Mouse (Mus musculus) heart, postnatal 25 days (tissue): ENCODE results near the gene Gm10073. TPM values are rescaled to one million over a fixed set of nuclear protein-coding genes. Genes with fewer than 3 reads are reported as not detected.

Experiments used
- DNase-seq: peaks from one replicate; pipeline ENCODE4 v3.0.0; 2022; ENCODE audit warnings: low spot score
- intact Hi-C: fragments of 180-260 bp; cut with DNase I; formaldehyde crosslinking; loops from one replicate; pipeline ENCODE4 v1.15.1; 2025
- total RNA-seq, 2 experiments: library from RNA; stranded (reverse); gene quantifications; 2 replicates each; pipeline ENCODE4 v1.2.3; 2021

The Gm10073 gene
- total RNA-seq, 2 experiments from 2014 or later = 108 to 113 TPM

DNA sequence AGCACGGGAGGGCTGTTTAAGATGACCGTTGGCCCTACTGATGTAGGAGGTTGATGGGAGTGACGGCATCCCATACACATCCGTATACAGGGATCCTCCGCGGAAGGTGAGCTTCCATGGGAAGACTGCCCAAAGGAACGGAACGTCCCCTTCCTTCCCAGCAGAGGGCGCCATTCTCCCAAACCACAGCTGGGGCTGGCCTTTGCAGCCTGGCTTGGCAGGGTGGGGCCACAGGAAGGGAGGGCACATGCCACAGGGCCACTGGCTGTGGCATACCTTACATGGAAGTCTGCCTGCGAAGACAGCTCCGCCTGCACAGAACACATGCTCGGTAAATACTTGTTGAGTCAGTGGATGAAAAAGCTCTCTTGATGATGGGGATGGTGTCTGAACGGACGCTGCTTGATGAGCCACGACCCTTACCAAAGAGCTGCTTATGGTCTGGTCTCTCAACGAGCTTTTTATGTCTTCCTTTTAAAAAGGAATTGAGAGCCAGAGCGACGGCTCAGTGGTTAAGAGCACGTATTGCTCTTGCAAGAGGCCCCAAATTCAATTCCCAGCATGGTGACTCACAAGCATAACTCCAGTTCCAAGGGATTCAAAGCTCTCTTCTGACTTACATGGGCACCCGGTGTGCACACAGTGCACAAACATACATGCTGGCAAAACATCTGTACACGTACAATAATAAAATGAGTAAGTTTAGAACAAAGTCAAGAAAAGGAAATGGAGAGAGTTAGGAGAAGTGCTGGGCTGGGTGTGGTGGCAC lies 12.0 kb downstream of the Gm10073 start:
- peak; percentile 30 for DNase-seq
- intact Hi-C loops = loop anchor here (2.0 kb wide), 1 partner anchor 86 kb away; no protein-coding TSS in a partner anchor

GRCm38 (mm10) chr8:106559844-106560243 lies 13.4 kb downstream of the Gm10073 start:
- DNase-seq = no peak
- intact Hi-C loops = loop anchor here (2.0 kb wide), 1 partner anchor 87 kb away; no protein-coding TSS in a partner anchor

GRCm38 (mm10) chr8:106556068-106556645 lies 17.1 kb downstream of the Gm10073 start:
- DNase-seq = no peak
- intact Hi-C loops = no loop called here

DNA sequence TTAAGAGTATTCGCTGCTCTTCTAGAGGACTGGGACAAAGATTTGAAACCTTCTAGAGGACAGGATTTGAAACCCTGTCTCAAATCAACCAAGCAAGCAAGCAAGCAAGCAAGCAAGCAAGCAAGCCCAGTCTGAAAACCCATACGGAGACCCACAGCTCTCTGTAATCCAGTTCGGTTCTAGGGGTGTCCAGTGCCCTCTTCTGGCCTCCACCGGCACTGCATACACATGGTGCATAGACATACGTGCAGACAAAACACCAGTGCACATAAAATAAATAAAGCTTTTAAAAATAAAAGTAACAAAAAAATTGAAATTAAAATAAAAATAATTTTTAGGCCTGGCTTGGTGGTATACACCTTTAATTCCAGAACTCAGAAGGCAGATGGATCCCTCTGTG lies 19.2 kb downstream of the Gm10073 start:
- intact Hi-C loops = no loop called here

GRCm38 (mm10) chr8:106550906-106551305 lies 22.4 kb downstream of the Gm10073 start:
- DNase-seq = no peak
- intact Hi-C loops = no loop called here

More for the DNA sequence above, 19.2 kb downstream of the Gm10073 start:
- no peak for DNase-seq

DNA sequence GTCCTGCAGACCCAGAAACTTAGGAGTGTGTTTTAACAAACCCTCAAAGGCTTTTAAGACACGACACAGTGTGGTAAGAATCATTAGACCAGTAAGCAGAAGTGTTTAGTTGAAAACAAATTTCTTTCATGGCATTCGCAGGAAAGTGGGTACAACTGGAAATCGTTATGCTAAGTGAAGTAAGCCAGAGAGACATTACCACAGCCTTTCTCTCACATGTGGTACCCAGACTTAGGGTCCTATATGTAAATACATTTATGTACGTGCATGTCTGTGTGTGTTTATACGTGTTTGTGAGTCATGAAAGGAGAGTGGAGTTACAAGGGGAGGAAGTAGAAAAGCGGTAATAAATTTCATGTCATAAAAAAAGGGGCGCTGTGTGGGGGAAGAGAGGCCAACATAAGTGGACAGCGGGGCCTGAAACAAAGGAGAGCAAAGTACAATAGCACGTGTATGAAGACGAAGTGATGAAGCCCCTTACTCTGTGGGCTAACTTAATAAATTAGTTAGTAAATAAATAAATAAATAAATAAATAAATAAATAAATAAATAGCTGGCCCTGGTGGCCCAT lies 24.8 kb downstream of the Gm10073 start:
- DNase-seq = no peak
- intact Hi-C loops = no loop called here

- no peak for DNase-seq
- intact Hi-C loops = no loop called here
These were observed 26.5 kb downstream of the Gm10073 start for GRCm38 (mm10) chr8:106546746-106547145.

- no peak for DNase-seq
- intact Hi-C loops = loop anchor here (1.0 kb wide), 1 partner anchor 102 kb away; no protein-coding TSS in a partner anchor
These were observed 28.1 kb downstream of the Gm10073 start for GRCm38 (mm10) chr8:106545149-106545548.

DNA sequence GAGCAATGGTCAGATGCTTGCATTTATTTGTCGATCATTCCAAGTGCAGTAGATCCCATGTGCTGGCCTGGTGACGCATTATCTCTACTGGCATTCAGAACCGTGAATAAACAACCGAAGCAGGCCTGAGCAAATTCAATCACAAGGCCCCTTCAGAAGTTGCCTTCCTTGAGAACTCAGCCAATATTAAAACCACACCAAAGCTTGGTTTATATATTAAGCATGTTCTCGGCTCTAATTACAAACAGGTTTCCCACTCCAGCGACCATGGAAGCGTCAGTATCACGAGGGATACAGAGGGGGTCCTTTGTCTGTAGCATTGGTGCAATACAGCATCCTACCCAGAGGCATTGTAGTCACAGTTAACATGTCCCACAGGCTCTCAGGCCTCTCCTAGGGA lies 30.2 kb downstream of the Gm10073 start:
- no peak for DNase-seq
- intact Hi-C loops = no loop called here

- intact Hi-C loops = no loop called here
- DNase-seq = no peak
These were observed 32.3 kb downstream of the Gm10073 start for GRCm38 (mm10) chr8:106541002-106541401.

DNA sequence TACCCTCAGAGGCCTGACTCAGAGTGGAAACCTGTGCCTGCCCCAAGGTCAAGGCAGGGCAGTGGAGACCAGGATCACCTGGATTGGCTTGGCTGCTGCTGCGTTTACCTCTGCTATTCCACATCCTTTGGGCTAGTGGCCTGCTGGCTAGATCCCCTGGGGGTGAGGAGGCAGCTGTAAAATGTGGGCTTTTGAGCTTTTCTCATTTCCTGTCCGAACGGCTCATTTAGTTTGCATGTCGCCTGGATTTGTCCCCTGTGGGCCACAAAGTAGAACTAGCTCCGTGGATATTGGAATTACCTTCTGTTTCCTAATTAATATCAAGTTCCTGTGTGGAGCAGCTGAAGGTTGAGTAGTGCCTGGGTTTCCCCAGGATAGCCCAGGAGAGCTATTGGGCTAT lies 34.1 kb downstream of the Gm10073 start:
- intact Hi-C loops = no loop called here
- DNase-seq = no peak

DNA sequence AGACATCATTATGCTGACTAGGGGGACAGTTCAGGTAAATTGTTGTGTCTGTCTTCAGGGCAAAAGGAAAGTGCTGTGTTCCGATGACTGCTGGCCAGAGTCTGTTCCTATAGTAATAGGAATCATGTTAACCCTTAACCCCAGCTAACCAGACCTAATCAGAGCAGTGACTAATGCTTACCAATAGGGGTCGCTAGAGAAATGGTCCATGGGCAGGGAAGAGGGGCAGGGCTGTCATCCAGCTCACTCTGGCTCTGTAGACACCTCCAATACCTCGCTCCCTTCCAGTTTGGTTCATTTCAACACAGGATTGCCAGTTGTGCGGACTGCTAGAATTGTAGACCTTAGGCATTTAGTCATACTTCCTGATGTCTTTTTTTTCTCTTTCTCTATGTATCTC lies 37.8 kb downstream of the Gm10073 start:
- no peak for DNase-seq
- intact Hi-C loops = no loop called here

DNA sequence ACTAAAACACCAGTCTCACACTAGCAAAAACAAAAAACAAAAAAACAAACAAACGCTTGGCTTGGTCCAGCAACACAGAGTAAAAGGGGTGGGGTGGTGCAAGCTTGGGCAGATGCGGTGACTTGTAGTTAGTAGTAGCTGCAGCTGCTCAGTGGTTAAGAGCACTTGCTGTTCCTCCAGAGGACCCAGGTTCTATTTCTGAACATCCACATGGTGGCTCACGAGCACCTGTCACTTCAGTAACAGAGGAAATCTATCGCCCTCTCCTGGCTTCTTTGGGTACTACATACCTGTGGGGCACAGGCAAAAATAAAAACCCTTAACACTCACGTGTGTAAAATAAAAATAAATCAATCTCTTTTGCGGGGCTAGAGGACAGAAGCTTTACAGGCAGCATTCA lies 38.8 kb downstream of the Gm10073 start:
- intact Hi-C loops = loop anchor here (1.0 kb wide), 1 partner anchor 101 kb away; no protein-coding TSS in a partner anchor
- no peak for DNase-seq

- DNase-seq = no peak
- intact Hi-C loops = loop anchor here (1.0 kb wide), 1 partner anchor 100 kb away; no protein-coding TSS in a partner anchor
These were observed 39.6 kb downstream of the Gm10073 start for GRCm38 (mm10) chr8:106533709-106534108.

GRCm38 (mm10) chr8:106530566-106530965 lies 42.7 kb downstream of the Gm10073 start:
- no peak for DNase-seq
- intact Hi-C loops = no loop called here

GRCm38 (mm10) chr8:106529885-106530482 lies 43.3 kb downstream of the Gm10073 start:
- intact Hi-C loops = no loop called here
- no peak for DNase-seq

DNA sequence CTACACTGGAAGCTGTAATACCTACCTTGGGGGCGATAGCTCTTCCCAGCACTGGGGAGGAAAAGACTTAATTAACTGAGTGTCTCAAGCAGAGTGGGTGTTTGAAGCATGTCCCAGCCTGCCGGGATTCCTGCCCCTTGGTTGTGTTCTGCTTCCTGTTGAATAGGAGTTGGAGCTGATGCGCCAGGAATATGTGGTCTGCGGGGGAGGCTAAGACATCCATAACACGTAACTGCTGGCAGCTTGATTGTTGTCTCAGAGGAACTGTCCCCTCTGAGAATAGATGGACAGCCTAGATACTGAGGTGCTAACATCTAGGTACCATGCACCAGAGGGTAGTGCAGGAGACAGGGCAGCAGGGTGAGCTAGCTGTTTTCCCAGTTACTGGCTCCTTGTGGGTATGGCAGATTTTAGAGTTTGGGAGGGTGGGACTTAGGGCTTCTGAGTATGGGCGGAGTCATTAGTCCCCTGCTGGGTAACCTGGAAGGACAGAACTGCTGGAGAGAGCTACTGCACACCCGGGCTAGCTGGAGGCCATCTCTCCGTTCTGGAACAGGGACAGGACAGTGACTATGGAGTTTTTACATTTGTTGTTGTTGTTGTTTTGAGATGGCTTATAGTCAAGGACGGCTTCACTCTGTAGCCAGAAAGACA lies 44.5 kb downstream of the Gm10073 start:
- intact Hi-C loops = no loop called here

DNA sequence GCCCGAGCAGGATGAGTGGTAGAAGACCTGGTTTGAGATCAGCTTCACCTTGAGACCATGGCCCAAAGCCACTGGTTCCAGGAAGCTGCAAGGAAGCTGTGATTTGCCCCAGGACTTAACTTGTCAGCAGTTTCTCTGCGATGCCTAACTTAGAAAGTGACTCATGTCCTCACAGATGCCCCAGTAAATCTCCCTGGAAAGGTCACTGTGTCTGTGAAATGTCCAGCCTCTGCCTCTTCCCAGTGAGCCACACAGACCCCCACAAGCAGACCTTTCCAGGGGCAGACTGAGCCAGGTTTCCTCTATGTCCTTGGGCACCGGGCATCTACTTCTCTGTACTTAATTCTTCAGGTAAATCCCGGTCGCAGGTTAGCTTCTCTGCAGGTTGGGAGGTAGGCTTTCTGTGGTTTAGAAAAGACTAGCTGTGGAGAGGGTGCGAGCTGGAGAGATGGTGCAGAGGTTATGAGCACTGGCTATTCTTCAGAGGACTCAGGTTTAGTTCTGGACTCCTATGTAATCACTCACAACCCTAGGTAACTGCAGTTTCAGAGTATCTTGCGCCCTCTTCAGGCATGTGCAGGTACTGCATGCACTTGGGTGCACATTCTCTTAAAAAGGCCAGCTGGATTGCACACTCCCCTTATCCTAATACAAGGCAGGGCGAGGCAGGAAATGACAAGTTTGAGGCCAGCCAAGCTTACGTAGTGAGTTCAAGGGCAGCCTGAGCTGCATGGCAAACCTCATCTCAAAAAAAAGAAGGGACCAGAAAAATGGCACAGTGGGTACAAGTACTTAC lies 45.8 kb downstream of the Gm10073 start:
- intact Hi-C loops = no loop called here
- no peak for DNase-seq

More for the DNA sequence above, 44.5 kb downstream of the Gm10073 start:
- DNase-seq = no peak

DNA sequence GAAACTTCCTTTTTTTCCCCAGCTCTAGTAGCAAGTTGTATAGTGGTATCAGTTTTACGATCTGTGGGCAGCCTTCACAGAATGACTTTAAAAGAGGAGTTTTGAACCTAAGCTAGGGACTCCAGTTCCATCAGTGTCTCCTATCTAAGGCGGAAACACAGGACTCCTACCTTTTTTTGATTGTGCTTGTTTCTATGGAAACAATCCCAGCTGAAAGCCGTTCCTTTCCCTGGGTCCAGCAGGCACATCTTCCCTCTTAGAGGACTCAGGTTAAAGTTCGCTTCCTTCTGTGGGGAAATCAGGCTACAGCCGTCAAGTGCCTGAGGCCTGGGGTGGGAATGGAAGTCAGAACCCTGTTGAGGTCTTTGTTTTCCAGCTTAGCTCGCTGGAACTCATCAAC lies 46.5 kb downstream of the Gm10073 start:
- intact Hi-C loops = no loop called here

More for the DNA sequence above, 46.5 kb downstream of the Gm10073 start:
- DNase-seq = no peak
